Mouse (Mus musculus) CD4-positive, CD25-positive, alpha-beta regulatory T cell, adult 9 weeks (primary cell): Measurements from ENCODE around the gene Efcab2. TPM values are rescaled to one million over a fixed set of nuclear protein-coding genes. Genes with fewer than 3 reads are reported as not detected.

Experiments used
- polyA plus RNA-seq: library from polyadenylated mRNA; unstranded; fragments of 100-300 nt; shearing (Covaris generic); gene quantifications from one replicate; pipeline ENCODE4 v1.2.1, GENCODE M21; 2017

Gene Efcab2
- 6.3 TPM for polyA plus RNA-seq

DNA sequence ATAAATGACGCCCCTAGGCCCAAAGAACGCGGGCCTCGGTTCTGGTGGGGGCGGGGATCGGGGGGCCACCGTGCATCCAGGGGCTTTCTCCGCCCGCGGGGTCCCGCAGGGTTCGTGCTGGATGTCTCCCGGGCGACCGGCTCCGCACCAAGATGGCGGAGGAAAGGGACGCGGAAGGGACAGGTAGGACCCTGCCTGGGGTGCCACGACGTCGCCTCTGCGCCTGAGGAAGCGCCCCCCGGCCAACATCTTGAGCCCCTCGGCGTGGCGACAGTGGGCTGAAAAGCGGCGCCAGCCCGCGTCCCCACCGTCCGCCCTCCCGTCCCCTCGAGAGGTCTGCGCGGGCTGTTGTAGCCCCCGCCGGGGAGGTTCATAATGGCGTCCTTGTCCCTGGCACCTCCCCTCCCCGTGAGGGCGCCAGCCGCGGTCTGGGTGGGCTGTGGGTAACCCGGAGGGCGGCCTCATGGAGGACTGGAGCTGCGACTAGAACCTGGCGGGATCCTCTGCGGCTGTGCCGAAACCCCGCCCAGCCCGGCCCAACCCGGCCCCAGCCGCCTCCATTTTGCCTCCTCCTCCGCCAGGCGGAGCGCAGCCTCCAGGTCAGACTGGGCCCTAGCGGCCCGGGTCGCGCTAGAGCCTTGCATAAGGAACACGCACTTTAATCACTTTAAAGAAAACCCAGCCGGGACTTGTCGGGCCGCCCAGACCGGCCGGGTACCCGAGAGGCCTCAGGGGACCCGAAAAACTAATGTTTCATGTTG lies at the start of gene Efcab2:
Efcab2 (plus strand) TSS at position 135 of the 761 bp plus-strand sequence.

DNA sequence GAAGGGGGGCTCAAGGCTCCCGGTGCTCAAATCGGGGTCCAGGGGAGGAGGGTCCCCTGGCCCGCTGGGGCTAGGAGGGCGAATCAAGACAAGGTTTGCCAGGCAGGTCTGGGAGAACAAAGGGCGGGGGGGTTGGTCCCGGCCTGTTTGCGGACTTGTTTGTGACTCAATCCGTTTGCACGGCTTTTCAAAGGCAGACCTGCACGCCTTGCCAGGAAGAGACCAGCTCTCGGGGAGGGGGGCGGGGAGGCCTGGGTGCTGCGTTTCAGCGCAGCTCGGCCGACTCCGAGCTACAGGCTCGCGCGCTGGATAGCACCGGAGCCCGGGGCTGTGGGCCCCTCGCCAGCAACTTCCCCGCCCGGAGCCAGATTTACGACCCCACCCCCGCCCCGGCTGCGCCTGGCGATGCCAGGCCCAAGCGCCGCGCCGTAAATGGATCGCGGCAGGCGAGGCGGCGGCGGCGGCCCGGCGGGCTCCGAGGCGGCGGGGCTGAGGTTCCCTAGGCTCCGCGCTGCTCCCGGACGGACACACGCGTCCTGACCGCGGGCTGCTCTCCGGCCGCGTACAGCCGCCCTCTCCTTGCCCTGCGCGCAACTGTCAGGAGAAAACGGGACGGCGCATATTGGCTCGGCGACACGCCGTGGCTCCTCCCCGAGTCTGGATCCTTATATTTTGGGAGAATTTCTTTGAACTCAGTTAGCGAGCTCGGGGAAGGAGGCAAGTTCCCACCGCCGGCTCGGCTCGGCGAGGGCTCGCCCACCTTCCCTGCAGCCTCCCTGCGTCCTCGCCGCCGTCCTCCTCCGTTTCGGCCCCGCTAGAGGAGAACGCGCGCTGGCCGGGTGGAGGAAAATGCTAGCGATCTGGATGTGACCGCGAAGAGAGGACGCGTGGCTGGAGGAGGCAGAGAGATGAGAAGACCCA lies 122.8 kb downstream of the Efcab2 start, which contains the start of gene Kif26b:
Kif26b (plus strand) TSS at position 695 of the 921 bp plus-strand sequence.

Other genes starting within 250 kb of the Efcab2 start
- gene Desi2, start 218.7 kb upstream of the Efcab2 start, polyA plus RNA-seq: 9.1 TPM
- gene Cox20, start 87.0 kb upstream of the Efcab2 start, polyA plus RNA-seq: 209 TPM
- gene Hnrnpu, start 68.3 kb upstream of the Efcab2 start, polyA plus RNA-seq: 121 TPM
- gene Kif26b, start 123.0 kb downstream of the Efcab2 start, polyA plus RNA-seq: not detected